Mouse (Mus musculus): ENCODE measurements around the gene Atg7. TPM values are rescaled to one million over a fixed set of nuclear protein-coding genes. Genes with fewer than 3 reads are reported as not detected.

Atg7 gene
- total and polyA plus RNA-seq, 3 experiments: 11.1 to 15.7 (median 14.8) TPM

DNA sequence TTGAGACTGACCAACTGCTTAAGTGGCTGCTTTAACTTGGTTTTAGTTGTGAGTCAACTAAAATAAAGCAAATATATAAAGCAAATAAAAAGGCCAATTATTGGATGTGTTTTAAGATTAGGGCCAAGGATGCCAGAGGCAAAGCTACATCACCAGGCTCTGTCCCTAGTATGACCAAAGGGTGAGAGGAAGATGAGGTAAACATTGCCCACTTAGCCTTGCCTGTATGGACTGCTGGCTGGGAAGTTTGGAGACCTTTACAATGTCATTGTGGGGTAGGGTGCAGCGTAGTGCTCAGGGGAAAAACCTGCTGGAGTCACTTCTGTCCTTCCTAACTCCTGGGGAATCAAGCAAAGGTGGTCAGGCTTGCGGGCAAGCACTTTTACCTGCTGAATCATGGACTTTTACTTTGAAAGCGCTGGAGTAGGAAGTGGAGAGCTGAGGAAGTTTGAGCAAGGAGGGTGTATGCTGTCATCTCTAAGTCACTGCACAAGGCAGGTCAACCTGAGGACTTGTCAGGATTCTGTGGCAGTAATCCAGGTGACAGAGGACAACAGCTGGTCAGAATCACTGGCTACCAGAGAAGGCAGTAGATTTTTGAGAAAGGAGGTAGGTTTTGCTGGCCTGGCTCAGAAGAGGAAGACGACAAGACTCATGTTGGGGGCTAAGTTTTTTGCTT lies 5.6 kb downstream of the Atg7 start:
- H3K4me2 ChIP-seq (ENCODE audit: insufficient read depth, low read depth, poor library complexity, severe bottlenecking): no peak overlapping the region
- peaks cover 0 to 17% of the 10 kb centered on the region in 2 experiments; a peak in 2 of 4 replicates for H3K4me1 ChIP-seq (ENCODE audit: control insufficient read depth in 1 of 2, insufficient read depth in 2 of 2)
- H3K27ac ChIP-seq (ENCODE audit: insufficient read depth, low read depth): no peak overlapping the region
- H3K79me2 ChIP-seq (replicated peaks; ENCODE audit: control insufficient read depth, extremely low read depth, insufficient read depth, poor library complexity, severe bottlenecking): peaks cover 6% of the 10 kb centered on the region
- peaks cover 3 to 35% of the 10 kb centered on the region in 2 experiments for H3K36me3 ChIP-seq (replicated peaks in 1 of 2; ENCODE audit: control insufficient read depth in 1 of 2, insufficient read depth in 1 of 2, low read length in 1 of 2)
- dilution Hi-C loops (cut with MboI; ENCODE audit: extremely low pct_ligation_motif_present, extremely low pct_unique_long_range_greater_than_20kb, low sequenced_read_pairs) (no loop called here), in situ Hi-C loops (cut with MboI; ENCODE audit: low pct_ligation_motif_present, low pct_unique_long_range_greater_than_20kb, low sequenced_read_pairs) (no loop called here)
- H3K27me3 ChIP-seq (replicated peaks): no peaks in the 10 kb centered on the region
- TF ChIP-seq CHD2 (IDR thresholded peaks at IDR 0.05; ENCODE audit: low read length) (no peak), EP300 (IDR thresholded peaks at IDR 0.05; ENCODE audit: low read length) (no peak), MEF2A (IDR thresholded peaks at IDR 0.05; ENCODE audit: borderline replicate concordance, low read depth, low read length) (no peak), CTCF (conservative IDR thresholded peaks at IDR 0.05 in 1 of 2, IDR thresholded peaks at IDR 0.05 in 1 of 2; ENCODE audit: low read depth in 2 of 2, low read length in 2 of 2) (no peak), ZKSCAN1 (IDR thresholded peaks at IDR 0.05; ENCODE audit: borderline replicate concordance, low read depth, low read length) (no peak), RAD21 (IDR thresholded peaks at IDR 0.05; ENCODE audit: low read depth, low read length) (no peak), SMC3 (IDR thresholded peaks at IDR 0.05; ENCODE audit: low read depth, low read length) (no peak), KAT2A (IDR thresholded peaks at IDR 0.05; ENCODE audit: insufficient replicate concordance, low read length) (no peak), MAX (IDR thresholded peaks at IDR 0.05; ENCODE audit: low read length) (no peak)
- H3K4me3 ChIP-seq (replicated peaks in 1 of 3; ENCODE audit: low read depth in 2 of 3, low read length in 2 of 3, poor library complexity in 1 of 3): no peak overlapping the region
- no peak for DNase-seq (ENCODE audit: extremely low read depth)
- no peaks in the 10 kb centered on the region for H3K9me3 ChIP-seq (replicated peaks; ENCODE audit: low read length)
- H3K9ac ChIP-seq (ENCODE audit: insufficient read depth, low read depth): no peak overlapping the region

DNA sequence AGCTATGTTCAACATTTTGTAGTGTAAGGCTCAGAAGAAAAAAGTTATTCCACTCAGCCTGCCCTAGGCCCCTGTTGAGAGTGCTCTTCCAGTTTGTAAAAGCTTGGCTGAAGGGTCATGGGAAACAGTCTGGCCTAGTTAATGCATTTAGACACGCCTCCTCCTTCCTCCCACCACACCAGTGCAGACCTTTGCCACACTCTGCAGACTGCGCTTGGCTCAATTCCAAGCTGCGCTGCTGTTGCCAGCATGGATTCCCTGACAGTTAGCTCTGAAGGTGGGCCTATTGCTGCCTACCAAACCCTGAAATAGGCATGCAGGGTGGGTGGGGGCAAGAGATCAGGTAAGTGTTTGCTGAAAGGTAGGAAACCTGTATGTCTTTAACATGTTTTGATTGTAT lies 9.3 kb downstream of the Atg7 start:
- Histone ChIP-seq H3K9me3 (replicated peaks; ENCODE audit: low read length) (no peaks in the 10 kb centered on the region), H3K27ac (ENCODE audit: insufficient read depth, low read depth) (no peak overlapping the region), H3K4me1 (ENCODE audit: control insufficient read depth in 1 of 2, insufficient read depth in 2 of 2) (peaks cover 4 to 20% of the 10 kb centered on the region in 2 experiments; a peak in 2 of 4 replicates), H3K4me2 (ENCODE audit: insufficient read depth, low read depth, poor library complexity, severe bottlenecking) (no peak overlapping the region), H3K4me3 (replicated peaks in 1 of 3; ENCODE audit: low read depth in 2 of 3, low read length in 2 of 3, poor library complexity in 1 of 3) (no peak overlapping the region), H3K9ac (ENCODE audit: insufficient read depth, low read depth) (no peak overlapping the region), H3K36me3 (replicated peaks in 1 of 2; ENCODE audit: control insufficient read depth in 1 of 2, insufficient read depth in 1 of 2, low read length in 1 of 2) (peaks cover 0 to 21% of the 10 kb centered on the region in 2 experiments), H3K27me3 (replicated peaks) (no peaks in the 10 kb centered on the region), H3K79me2 (replicated peaks; ENCODE audit: control insufficient read depth, extremely low read depth, insufficient read depth, poor library complexity, severe bottlenecking) (no peaks in the 10 kb centered on the region)
- in situ Hi-C loops (cut with MboI; ENCODE audit: low pct_ligation_motif_present, low pct_unique_long_range_greater_than_20kb, low sequenced_read_pairs) (no loop called here), dilution Hi-C loops (cut with MboI; ENCODE audit: extremely low pct_ligation_motif_present, extremely low pct_unique_long_range_greater_than_20kb, low sequenced_read_pairs) (no loop called here)
- no peak for TF ChIP-seq EP300 (IDR thresholded peaks at IDR 0.05; ENCODE audit: low read length)
- no peak for TF ChIP-seq GABPA (IDR thresholded peaks at IDR 0.05; ENCODE audit: insufficient replicate concordance, low read depth, low read length)
- no peak for TF ChIP-seq NELFE (IDR thresholded peaks at IDR 0.05; ENCODE audit: low read depth, low read length)
- no peak for TF ChIP-seq E2F4 (IDR thresholded peaks at IDR 0.05; ENCODE audit: insufficient replicate concordance, low read depth, low read length)
- no peak for TF ChIP-seq ELF1 (IDR thresholded peaks at IDR 0.05; ENCODE audit: low read depth, low read length)
- TF ChIP-seq CTCF (conservative IDR thresholded peaks at IDR 0.05 in 1 of 2, IDR thresholded peaks at IDR 0.05 in 1 of 2; ENCODE audit: low read depth in 2 of 2, low read length in 2 of 2): no peak
- no peak for DNase-seq (ENCODE audit: extremely low read depth)
